Mouse (Mus musculus) ES-Bruce4 (cell line): ENCODE results near the gene Polr3h.

Experiments used
- CTCF ChIP-seq: IDR thresholded peaks from one replicate; pipeline ENCODE4 v1.8.1; 2011; ENCODE audit warnings: low read depth, low read length
- EP300 ChIP-seq: IDR thresholded peaks from 2 replicates; pipeline ENCODE4 v1.6.1; 2011; ENCODE audit warnings: low read depth, low read length; ENCODE audit not compliant: insufficient read depth
- POLR2A ChIP-seq: IDR thresholded peaks from one replicate; pipeline ENCODE4 v1.8.1; 2011; ENCODE audit warnings: low read length; ENCODE audit not compliant: insufficient read depth

- no peak for TF ChIP-seq CTCF
- no peak for TF ChIP-seq POLR2A
- TF ChIP-seq EP300: no peak
Observed at GRCm38 (mm10) chr15:81915663-81916062, 10.4 kb downstream of the Polr3h start.
